Mouse (Mus musculus) limb, embryonic 14.5 days (tissue): ENCODE measurements around the gene Fbxw11. TPM values are rescaled to one million over a fixed set of nuclear protein-coding genes. Genes with fewer than 3 reads are reported as not detected.

Experiments
- ATAC-seq: fragments of 200-750 bp; cut with Nextera tagmentation; 2 replicates; pipeline ENCODE4 v1.8.0; 2017; ENCODE audit warnings: low read depth, moderate number of reproducible peaks, moderate TSS enrichment; ENCODE audit not compliant: low FRiP score
- DNase-seq: peaks from one replicate; pipeline ENCODE4 v3.0.0-alpha.2; 2015; ENCODE audit warnings: low spot score
- H3K27ac ChIP-seq: fragments of 300-500 bp; sonication (generic); replicated peaks from 2 replicates; pipeline ENCODE4 v1.5.1; 2014; ENCODE audit warnings: low read depth, mild to moderate bottlenecking, low read length, moderate library complexity, mixed read lengths
- H3K27me3 ChIP-seq: fragments of 300-500 bp; sonication (generic); 2 replicates; pipeline ENCODE4 v1.6.1; 2014; ENCODE audit warnings: low read length, mixed read lengths; ENCODE audit not compliant: control insufficient read depth, insufficient read depth
- H3K36me3 ChIP-seq: fragments of 300-500 bp; sonication (generic); 2 replicates; pipeline ENCODE4 v1.6.1; 2014; ENCODE audit warnings: mild to moderate bottlenecking, low read length, moderate library complexity, mixed read lengths; ENCODE audit not compliant: control insufficient read depth, insufficient read depth
- H3K4me1 ChIP-seq: fragments of 300-500 bp; sonication (generic); 2 replicates; pipeline ENCODE4 v1.6.1; 2014; ENCODE audit warnings: antibody characterized with exemption, low read length, mixed read lengths; ENCODE audit not compliant: control insufficient read depth, insufficient read depth
- H3K4me2 ChIP-seq: fragments of 300-500 bp; sonication (generic); replicated peaks from 2 replicates; pipeline ENCODE4 v1.6.1; 2014; ENCODE audit warnings: low read depth, mild to moderate bottlenecking, low read length, moderate library complexity; ENCODE audit not compliant: severe bottlenecking
- H3K4me3 ChIP-seq: fragments of 300-500 bp; sonication (generic); replicated peaks from 2 replicates; pipeline ENCODE4 v1.5.1; 2014; ENCODE audit warnings: low read length
- H3K9ac ChIP-seq: fragments of 300-500 bp; sonication (generic); 2 replicates; pipeline ENCODE4 v1.6.1; 2014; ENCODE audit warnings: mild to moderate bottlenecking, low read depth, low read length, moderate library complexity; ENCODE audit not compliant: severe bottlenecking
- H3K9me3 ChIP-seq: fragments of 300-500 bp; sonication (generic); 2 replicates; pipeline ENCODE4 v1.6.1; 2016; ENCODE audit warnings: low read length; ENCODE audit not compliant: control insufficient read depth
- POLR2A ChIP-seq: fragments of 200-500 bp; IDR thresholded peaks from 2 replicates; pipeline ENCODE4 v1.8.0; 2012; ENCODE audit warnings: inconsistent platforms, mild to moderate bottlenecking, moderate library complexity, borderline replicate concordance; ENCODE audit not compliant: insufficient read depth, insufficient read length; ENCODE audit errors: extremely low read depth
- WGBS: fragments of 180-500 bp; shearing (Covaris S2); extraction: QIAGEN DNeasy Blood & Tissue Kit; methylation state at CpG from one replicate; pipeline ENCODE4 v1.1.7; 2014; 5-methylcytosine and 5-hydroxymethylcytosine counted together
- polyA plus RNA-seq, 2 experiments: library from polyadenylated mRNA; depleted of rRNA in 1 of 2; stranded (reverse) in 1 of 2; unstranded in 1 of 2; fragments of >200 nt; fragmentation: Nextera tagmentation in 1 of 2; extraction: Ambion mirVana in 1 of 2; gene quantifications; 2 replicates each; pipeline versions ENCODE4 v1.2.1 to v1.2.3; 2012 to 2014

Gene Fbxw11
- polyA plus RNA-seq, 2 experiments: 56.1 to 63.2 TPM

DNA sequence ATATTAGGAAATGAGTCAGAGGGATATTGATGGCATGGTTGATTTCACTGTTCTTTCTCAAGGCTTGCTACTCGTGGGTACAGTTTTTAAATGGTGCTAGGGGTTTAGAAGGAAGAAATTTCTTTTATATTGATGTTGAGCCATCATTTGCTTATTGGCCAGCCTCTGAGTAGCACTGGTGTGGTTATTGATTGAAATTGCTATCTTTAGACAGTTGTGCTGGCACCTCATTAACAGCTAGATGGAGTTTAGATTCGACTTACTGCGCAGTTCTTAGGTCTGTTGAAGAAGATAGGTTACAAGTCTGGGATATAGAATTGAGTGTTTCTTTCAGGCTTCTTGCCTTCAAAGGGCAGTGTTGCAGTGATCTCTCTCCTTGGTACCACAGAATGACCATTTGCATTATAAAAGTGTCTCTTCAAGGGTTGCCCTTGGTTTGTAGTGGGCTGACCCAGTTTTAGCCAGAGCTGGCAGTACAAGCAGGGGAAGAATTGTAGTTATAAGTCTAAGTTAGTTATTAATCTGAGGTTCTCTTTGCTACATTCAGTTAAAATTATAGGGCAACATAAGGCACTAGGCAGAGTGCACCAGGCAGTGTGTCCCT is 38.8 kb downstream of the Fbxw11 start:
- TF ChIP-seq POLR2A: no peak
- no peaks in the 10 kb centered on the region for H3K9me3 ChIP-seq
- no peaks in the 10 kb centered on the region for H3K36me3 ChIP-seq
- H3K9ac ChIP-seq: no peak overlapping the region
- H3K27ac ChIP-seq: no peak overlapping the region
- ATAC-seq: no peak
- H3K4me3 ChIP-seq: no peak overlapping the region
- WGBS: 70% methylated on average over 3 of the region's 3 CpGs
- no peaks in the 10 kb centered on the region for H3K27me3 ChIP-seq
- H3K4me1 ChIP-seq: peaks cover 19% of the 10 kb centered on the region
- DNase-seq: no peak
- no peak overlapping the region for H3K4me2 ChIP-seq

DNA sequence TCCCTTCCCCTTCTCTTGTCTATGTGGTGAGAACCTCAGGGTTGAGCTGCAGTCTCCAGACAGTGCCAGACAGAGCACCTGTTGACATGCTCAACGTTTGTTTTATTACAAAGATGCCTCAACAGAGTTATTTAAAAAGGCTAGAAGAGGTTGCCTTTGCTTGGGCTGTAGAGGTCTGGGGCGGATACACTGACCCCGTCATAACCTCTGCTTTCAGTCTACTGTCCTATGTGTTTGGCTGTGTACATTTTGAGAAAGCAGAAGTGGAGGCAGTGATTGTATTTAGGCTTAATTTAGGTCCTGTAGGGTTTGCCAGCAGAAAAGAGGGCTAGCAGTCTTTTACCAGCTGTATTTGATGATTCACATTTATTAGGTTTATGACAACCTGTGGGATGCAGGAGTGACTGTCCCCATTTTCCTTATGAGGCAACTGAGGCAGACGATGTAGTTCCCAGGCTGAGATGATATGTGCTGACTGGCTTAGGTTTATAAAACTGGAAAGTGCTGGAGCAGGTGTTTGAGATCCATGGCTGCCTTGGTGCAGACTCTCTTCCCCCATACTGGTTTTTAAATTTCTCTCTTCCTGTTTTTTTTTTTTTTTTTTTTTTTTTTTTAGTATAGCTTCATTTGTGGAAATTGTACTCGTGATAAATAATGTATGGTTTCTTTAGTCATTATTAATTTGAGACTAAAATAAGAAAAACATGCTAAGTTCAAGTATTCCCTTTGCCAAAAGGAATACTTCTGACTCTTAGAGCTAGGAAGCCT is 40.0 kb downstream of the Fbxw11 start:
- Histone ChIP-seq H3K9ac (no peak overlapping the region), H3K4me3 (no peak overlapping the region), H3K27me3 (no peaks in the 10 kb centered on the region), H3K27ac (no peak overlapping the region), H3K4me2 (no peak overlapping the region), H3K9me3 (no peaks in the 10 kb centered on the region), H3K4me1 (peaks cover 15% of the 10 kb centered on the region), H3K36me3 (no peaks in the 10 kb centered on the region)
- no peak for TF ChIP-seq POLR2A
- ATAC-seq (no peak), DNase-seq (no peak)
- WGBS: 80% methylated on average over 5 of the region's 5 CpGs

DNA sequence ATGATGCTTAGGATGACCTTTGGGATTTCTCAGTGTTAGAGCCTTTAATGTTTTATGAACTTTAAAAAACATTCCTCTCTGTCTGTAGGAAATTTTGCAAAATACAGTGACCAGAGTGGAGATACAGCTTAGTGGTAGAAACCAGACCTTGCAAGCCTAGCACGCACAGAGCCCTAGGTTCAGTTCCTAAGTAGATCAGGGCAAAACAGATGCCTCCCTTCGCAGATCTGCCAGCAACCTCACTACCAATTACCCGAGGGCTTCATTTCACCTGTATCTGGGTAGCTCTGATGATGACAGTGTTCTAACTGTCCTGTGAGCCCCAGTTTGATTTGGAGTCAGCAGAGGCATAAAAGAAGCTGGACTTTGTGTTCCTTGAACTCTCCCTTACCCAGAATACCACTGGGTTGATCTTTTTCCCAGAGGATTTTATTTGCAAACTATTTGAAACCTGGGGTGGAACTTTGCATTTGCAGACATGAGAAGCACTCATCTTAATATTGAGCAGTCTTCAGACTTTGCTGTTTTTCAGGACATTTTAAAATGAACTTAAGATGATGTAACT is 42.2 kb downstream of the Fbxw11 start:
- Histone ChIP-seq H3K36me3 (no peaks in the 10 kb centered on the region), H3K4me1 (peaks cover 12% of the 10 kb centered on the region), H3K4me3 (no peak overlapping the region), H3K27ac (no peak overlapping the region), H3K27me3 (no peaks in the 10 kb centered on the region), H3K4me2 (no peak overlapping the region), H3K9me3 (no peaks in the 10 kb centered on the region), H3K9ac (no peak overlapping the region)
- WGBS: 79% methylated on average over 3 of the region's 3 CpGs
- ATAC-seq (no peak), DNase-seq (no peak)
- no peak for TF ChIP-seq POLR2A

- Histone ChIP-seq H3K4me2 (no peak overlapping the region), H3K27ac (no peak overlapping the region), H3K36me3 (no peaks in the 10 kb centered on the region), H3K4me3 (no peak overlapping the region), H3K27me3 (no peaks in the 10 kb centered on the region), H3K4me1 (peaks cover 8% of the 10 kb centered on the region), H3K9ac (no peak overlapping the region), H3K9me3 (no peaks in the 10 kb centered on the region)
- ATAC-seq (no peak), DNase-seq (no peak)
- no peak for TF ChIP-seq POLR2A
- WGBS: 92% methylated on average over 2 of the region's 2 CpGs
Measured at GRCm38 (mm10) chr11:32688245-32688855, 45.8 kb downstream of the Fbxw11 start.

- no peak overlapping the region for H3K4me3 ChIP-seq
- TF ChIP-seq POLR2A: no peak
Measured at GRCm38 (mm10) chr11:32689510-32689909, 47.0 kb downstream of the Fbxw11 start.

More at GRCm38 (mm10) chr11:32689510-32689909, 47.0 kb downstream of the Fbxw11 start:
- Histone ChIP-seq H3K4me1 (peaks cover 11% of the 10 kb centered on the region), H3K4me2 (no peak overlapping the region), H3K9me3 (no peaks in the 10 kb centered on the region), H3K36me3 (no peaks in the 10 kb centered on the region), H3K27ac (no peak overlapping the region), H3K9ac (no peak overlapping the region), H3K27me3 (no peaks in the 10 kb centered on the region)
- 85% methylated on average over 1 of the region's 1 CpGs for WGBS
- no peak for DNase-seq
- ATAC-seq: no peak
